Mouse (Mus musculus): Measurements from ENCODE around the gene Mybphl. TPM values are rescaled to one million over a fixed set of nuclear protein-coding genes. Genes with fewer than 3 reads are reported as not detected.
A peak's percentile ranks its signal among the peaks of the same experiment; 100 is the strongest.

Mybphl gene
- polyA plus RNA-seq, 1 experiment from 2014 or later = 9.3 TPM

DNA sequence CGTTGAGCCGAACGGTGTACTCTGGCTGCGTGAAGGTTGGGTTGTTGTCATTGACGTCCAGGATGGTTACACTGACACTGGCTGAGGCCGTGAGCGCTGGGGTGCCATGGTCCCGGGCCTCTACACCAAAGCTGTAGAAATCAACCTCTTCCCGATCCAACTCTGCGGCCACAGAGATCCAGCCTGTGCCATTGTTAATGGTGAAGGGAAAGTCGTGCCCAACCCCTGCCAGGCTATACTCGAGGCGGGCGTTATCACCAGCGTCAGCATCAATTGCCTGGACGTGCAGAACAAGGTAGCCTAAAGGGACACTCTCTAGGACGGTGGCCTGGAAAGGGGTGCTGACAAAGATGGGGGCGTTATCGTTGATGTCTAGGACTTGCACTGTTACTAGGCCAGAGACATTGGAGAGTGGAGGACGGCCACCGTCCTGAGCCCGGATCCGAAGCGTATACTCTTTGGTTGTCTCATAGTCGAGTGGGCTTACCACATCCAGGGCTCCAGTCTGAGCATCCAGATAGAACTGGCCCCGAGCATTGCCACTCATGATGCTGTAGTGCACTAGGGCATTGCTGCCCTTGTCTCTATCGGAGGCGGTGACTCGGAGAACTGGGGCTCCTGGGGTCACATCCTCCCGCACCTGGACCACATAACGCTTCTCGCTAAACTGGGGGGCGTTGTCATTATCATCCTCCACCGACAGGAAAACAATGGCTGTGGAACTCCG, 49.1 kb downstream of the Mybphl start:
- Histone ChIP-seq H3K27ac (no peak overlapping the region), H3K36me3 (peaks cover 23% of the 10 kb centered on the region), H3K4me1 (peaks cover 24% of the 10 kb centered on the region), H3K27me3 (peaks cover 12% of the 10 kb centered on the region), H3K4me3 (no peak overlapping the region), H3K9ac (no peak overlapping the region), H3K9me3 (no peaks in the 10 kb centered on the region), H3K4me2 (no peak overlapping the region)
- no peak for ATAC-seq (ENCODE audit: borderline replicate concordance, extremely low read depth, low FRiP score, low TSS enrichment)
- WGBS = 96% methylated on average over 35 of the region's 35 CpGs

DNA sequence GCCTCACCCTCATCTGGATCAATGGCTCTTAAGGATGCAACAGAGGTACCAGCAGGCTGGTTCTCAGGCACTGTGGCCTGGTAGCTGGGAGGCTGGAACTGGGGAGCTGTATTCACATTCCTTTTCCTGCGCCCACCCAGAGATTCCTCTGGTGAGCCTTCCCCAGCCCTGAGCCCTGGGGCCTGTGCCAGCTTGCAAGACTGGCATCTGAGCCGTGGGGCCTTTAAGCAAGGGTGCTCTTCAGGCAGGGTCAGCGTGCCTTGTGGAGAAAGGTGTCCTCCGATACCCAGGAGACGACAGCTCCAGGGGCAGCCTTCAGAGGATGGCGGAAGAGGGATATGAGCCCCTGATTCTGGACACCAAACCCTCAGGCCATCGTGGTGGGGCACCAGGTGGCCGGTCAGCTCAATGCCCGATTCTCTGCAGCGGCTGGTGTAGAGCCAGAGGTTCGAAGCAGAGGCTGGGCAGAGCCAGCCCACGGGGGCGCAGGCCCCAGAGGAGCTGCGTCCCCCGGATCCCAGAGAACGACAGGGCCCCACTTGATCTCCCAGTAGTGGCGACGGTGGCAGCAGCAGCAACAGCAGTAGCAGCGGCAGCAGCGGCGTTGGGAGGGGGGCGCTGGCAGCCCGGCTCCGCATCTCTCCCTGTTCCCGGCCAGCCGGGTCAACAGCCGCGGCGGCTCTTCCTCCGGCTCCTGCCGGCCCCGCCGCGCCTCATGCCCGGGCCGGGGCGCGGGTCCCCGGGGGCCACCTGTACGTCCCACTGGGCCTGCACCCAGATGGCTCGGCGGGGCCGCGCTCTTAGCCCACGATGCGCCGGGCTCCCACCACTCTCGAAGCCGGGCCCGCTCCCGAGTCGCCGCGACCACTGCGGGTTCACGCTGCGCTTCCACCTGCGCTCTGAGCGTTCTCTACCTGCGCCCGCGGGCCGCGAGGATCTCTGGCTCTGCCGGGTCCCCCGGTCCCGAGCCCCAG, 50.4 kb downstream of the Mybphl start, which contains the start of gene Celsr2:
Gene Celsr2 (minus strand): TSS at position 696 of the 974 bp plus-strand sequence.
- ATAC-seq (ENCODE audit: borderline replicate concordance, extremely low read depth, low FRiP score, low TSS enrichment) = peak; percentile 21; the same call in 1 of the 2 replicates
- no peaks in the 10 kb centered on the region for H3K9me3 ChIP-seq
- H3K27me3 ChIP-seq = peaks cover 12% of the 10 kb centered on the region
- H3K4me3 ChIP-seq = peak within 1 kb of the TSS; percentile 69
- peaks cover 23% of the 10 kb centered on the region for H3K36me3 ChIP-seq
- H3K9ac ChIP-seq = peak within 1 kb of the TSS; percentile 56
- H3K27ac ChIP-seq = peak within 1 kb of the TSS; percentile 60
- WGBS = 5% methylated on average over 61 of the region's 67 CpGs
- peak within 1 kb of the TSS; percentile 98 for H3K4me2 ChIP-seq
- H3K4me1 ChIP-seq = peaks cover 24% of the 10 kb centered on the region

DNA sequence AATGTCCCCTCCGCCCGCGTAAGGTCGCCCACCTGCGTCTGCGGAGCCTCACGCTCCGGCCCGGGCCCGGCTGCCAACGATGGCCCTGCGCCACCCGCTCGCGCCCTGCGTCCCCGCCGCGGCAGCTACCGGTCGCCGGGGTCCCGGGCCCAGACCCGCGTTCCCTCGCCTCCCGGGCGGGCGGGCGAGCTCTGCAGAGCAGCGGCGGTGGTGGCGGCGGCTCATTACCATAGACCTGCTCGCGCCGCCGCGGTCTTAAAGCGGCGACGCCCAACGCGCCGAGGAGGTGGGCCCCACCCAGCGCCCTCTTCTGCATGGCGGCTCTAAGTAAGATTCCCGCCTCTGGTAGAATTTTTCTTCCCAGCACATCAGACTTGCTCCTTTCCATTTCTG, 51.1 kb downstream of the Mybphl start:
- peak; percentile 78; the same call in 1 of the 2 replicates for ATAC-seq (ENCODE audit: borderline replicate concordance, extremely low read depth, low FRiP score, low TSS enrichment)
- Histone ChIP-seq H3K36me3 (peaks cover 23% of the 10 kb centered on the region), H3K9me3 (no peaks in the 10 kb centered on the region), H3K27ac (peak overlapping the region; percentile 60), H3K4me3 (peak overlapping the region; percentile 69), H3K9ac (peak overlapping the region; percentile 56), H3K4me2 (peak overlapping the region; percentile 98), H3K4me1 (peaks cover 20% of the 10 kb centered on the region), H3K27me3 (peaks cover 12% of the 10 kb centered on the region)
- under 1% methylated on average over 48 of the region's 48 CpGs for WGBS

DNA sequence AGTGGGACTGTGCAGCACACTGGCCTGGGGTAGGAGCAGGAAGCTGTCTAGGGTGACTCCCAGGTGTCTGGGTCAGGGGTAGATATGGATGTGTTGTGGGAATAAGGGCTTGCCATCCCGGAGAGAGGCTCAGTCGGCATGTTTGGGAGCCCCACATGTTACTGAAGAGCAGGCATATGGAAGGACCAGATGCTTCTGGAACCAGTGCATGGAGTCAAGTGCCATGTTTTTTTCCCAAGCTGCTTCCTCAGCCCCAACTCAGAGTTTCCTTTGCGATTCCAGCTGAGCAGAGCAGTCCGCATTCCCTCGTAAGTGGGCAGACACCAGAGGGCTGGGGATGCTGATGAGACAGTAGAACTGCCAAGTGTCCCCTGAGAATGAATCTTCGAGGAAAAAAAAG, 58.3 kb downstream of the Mybphl start:
- H3K27ac ChIP-seq = no peak overlapping the region
- WGBS = 27% methylated on average over 6 of the region's 6 CpGs
- H3K4me2 ChIP-seq = no peak overlapping the region
- peaks cover 31% of the 10 kb centered on the region for H3K36me3 ChIP-seq
- H3K27me3 ChIP-seq = no peaks in the 10 kb centered on the region; the same call in 1 of the 2 replicates
- no peak overlapping the region for H3K4me3 ChIP-seq
- no peak for ATAC-seq (ENCODE audit: borderline replicate concordance, extremely low read depth, low FRiP score, low TSS enrichment)
- H3K9me3 ChIP-seq = no peaks in the 10 kb centered on the region
- H3K9ac ChIP-seq = no peak overlapping the region
- peaks cover 12% of the 10 kb centered on the region for H3K4me1 ChIP-seq

DNA sequence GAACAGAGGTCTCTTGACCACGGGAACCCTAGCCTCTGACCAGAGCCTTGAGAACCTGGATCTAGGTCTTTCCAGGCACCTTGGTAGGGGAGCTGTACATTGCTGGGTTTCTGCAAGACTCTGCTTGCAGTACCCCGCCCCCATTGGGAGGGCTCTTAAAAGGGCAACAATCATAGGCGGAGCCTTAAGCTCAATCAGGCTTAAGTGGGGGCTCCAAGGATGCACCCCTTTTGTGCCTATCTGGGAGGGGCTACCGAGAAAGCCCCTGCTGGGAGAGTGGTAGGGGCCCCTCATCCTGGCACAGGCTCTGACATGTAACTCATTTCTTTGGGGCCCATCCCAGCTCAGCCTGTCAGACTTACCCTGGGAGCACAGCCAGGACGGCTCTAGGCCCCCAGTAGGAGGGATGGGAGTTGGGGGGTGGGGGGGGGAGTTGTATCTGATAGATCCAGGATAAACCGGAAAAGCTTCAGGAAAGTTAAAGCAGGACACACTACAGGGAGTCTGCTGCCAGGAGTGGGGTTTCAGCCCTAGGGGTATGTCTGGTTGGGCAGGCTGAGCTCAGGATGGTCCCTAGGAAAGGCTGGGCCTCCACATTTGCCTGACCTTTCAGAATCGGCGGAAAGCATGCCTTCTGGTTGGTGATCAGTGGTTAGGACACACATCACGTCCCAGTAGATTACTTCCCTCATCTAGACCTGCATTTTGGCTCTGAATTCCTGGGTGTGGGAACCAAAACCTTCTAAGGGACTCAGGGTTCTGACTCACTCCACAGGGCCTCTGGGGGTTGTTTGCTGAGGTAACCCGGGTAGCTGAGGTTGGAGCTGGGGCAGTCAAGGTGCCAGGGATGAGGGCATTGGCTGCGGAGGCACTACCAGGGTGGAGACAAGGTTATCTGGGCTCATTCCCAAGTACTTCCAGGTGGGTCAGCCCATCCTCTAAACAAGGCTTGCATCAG, 59.4 kb downstream of the Mybphl start:
- H3K4me2 ChIP-seq = peak overlapping the region; percentile 37
- H3K9ac ChIP-seq = no peak overlapping the region
- peak; percentile 75 for ATAC-seq (ENCODE audit: borderline replicate concordance, extremely low read depth, low FRiP score, low TSS enrichment)
- no peaks in the 10 kb centered on the region for H3K27me3 ChIP-seq
- WGBS = 20% methylated on average over 11 of the region's 11 CpGs
- peaks cover 42% of the 10 kb centered on the region for H3K36me3 ChIP-seq
- H3K4me3 ChIP-seq = no peak overlapping the region
- peaks cover 12% of the 10 kb centered on the region for H3K4me1 ChIP-seq
- no peak overlapping the region for H3K27ac ChIP-seq
- no peaks in the 10 kb centered on the region for H3K9me3 ChIP-seq

DNA sequence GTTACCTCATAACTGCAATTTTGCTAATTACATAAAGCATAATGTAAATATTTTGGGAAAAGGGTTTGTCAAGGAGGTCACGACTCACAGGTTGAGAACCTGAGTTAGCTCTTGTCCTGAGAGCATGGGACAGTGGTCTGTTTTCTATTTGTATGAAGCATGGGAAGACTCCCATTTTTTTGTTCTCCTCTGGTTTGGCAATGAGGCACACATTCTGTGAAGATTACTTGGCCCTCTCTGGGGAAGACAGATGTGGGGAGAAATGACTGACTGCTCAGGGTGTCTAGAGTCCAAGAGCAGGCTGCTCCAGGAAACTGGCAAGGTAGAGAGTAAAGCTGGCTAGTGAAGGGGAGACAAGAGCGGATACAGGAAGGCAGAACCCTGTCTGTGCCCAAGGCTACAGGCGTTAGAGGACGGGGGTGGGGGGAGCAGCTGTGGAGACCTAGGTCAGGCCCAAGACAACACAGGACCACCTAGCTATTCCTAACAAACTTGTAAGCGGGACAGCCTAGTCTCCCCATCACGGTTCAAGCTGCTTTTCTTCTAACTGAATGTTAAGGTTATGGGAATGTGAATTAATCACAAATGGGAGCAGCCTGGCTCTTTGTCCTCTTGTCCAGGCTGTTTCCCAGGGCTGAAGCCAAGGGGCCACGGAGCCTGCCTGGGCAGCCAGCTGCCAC, 60.4 kb downstream of the Mybphl start:
- Histone ChIP-seq H3K9me3 (no peaks in the 10 kb centered on the region), H3K4me3 (no peak overlapping the region), H3K27ac (no peak overlapping the region), H3K9ac (no peak overlapping the region), H3K27me3 (no peaks in the 10 kb centered on the region), H3K36me3 (peaks cover 51% of the 10 kb centered on the region), H3K4me2 (no peak overlapping the region), H3K4me1 (peaks cover 12% of the 10 kb centered on the region)
- no peak for ATAC-seq (ENCODE audit: borderline replicate concordance, extremely low read depth, low FRiP score, low TSS enrichment)
- 67% methylated on average over 7 of the region's 7 CpGs for WGBS

DNA sequence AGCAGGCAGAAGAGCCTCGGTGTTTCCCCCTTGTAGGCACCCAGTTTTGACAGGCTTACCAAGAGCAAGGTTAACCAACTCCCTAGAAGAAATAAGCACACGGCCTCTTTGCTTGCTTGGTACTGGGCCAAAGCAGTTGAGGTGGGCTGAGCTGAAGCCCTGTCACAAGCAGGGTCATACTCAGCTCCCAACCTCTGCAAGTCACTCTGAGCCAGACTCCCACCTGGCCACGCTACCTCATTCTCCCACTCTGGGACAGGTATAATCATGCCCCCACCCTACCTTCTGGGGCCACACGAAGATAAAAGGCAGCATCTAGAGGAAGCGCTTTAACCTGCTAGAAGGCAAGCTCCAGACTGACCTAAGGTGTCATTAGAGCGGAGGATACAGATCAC, 60.9 kb downstream of the Mybphl start:
- Histone ChIP-seq H3K9me3 (no peaks in the 10 kb centered on the region), H3K9ac (no peak overlapping the region), H3K27me3 (no peaks in the 10 kb centered on the region), H3K4me1 (peaks cover 12% of the 10 kb centered on the region), H3K27ac (no peak overlapping the region), H3K36me3 (peaks cover 54% of the 10 kb centered on the region), H3K4me3 (no peak overlapping the region), H3K4me2 (no peak overlapping the region)
- no peak for ATAC-seq (ENCODE audit: borderline replicate concordance, extremely low read depth, low FRiP score, low TSS enrichment)
- 81% methylated on average over 6 of the region's 6 CpGs for WGBS

Other genes starting within 250 kb of the Mybphl start
- 162 and 165 TPM in 2 replicates for gene Gnai3, start 218.8 kb upstream of the Mybphl start, polyA plus RNA-seq (2015; fragmentation: Nextera tagmentation; extraction: Ambion mirVana)
- gene Gpr61, start 210.0 kb upstream of the Mybphl start, polyA plus RNA-seq (2015; fragmentation: Nextera tagmentation; extraction: Ambion mirVana) = 0.07 TPM in 1 of 2 replicates, not detected in the other
- gene Amigo1, start 178.6 kb upstream of the Mybphl start, polyA plus RNA-seq (2015; fragmentation: Nextera tagmentation; extraction: Ambion mirVana) = 2.0 and 3.0 TPM in 2 replicates
- gene Cyb561d1, start 163.7 kb upstream of the Mybphl start, polyA plus RNA-seq (2015; fragmentation: Nextera tagmentation; extraction: Ambion mirVana) = 2.6 and 3.4 TPM in 2 replicates
- 14.5 TPM in 2 replicates for gene Atxn7l2, start 154.0 kb upstream of the Mybphl start, polyA plus RNA-seq (2015; fragmentation: Nextera tagmentation; extraction: Ambion mirVana)
- gene Sypl2, start 138.3 kb upstream of the Mybphl start, polyA plus RNA-seq (2015; fragmentation: Nextera tagmentation; extraction: Ambion mirVana) = 0.42 and 0.54 TPM in 2 replicates
- 289 and 312 TPM in 2 replicates for gene Psma5, start 108.0 kb upstream of the Mybphl start, polyA plus RNA-seq (2015; fragmentation: Nextera tagmentation; extraction: Ambion mirVana)
- gene Sort1, start 80.8 kb upstream of the Mybphl start, polyA plus RNA-seq (2015; fragmentation: Nextera tagmentation; extraction: Ambion mirVana) = 24.8 and 28.0 TPM in 2 replicates
- gene Psrc1, start 18.9 kb downstream of the Mybphl start, polyA plus RNA-seq (2015; fragmentation: Nextera tagmentation; extraction: Ambion mirVana) = 79.8 and 81.5 TPM in 2 replicates
- gene Celsr2, start 50.6 kb downstream of the Mybphl start, polyA plus RNA-seq (2015; fragmentation: Nextera tagmentation; extraction: Ambion mirVana) = 7.5 and 8.5 TPM in 2 replicates
- 115 and 116 TPM in 2 replicates for gene Sars, start 80.3 kb downstream of the Mybphl start, polyA plus RNA-seq (2015; fragmentation: Nextera tagmentation; extraction: Ambion mirVana)
- gene 1700013F07Rik, start 169.2 kb downstream of the Mybphl start, polyA plus RNA-seq (2015; fragmentation: Nextera tagmentation; extraction: Ambion mirVana) = 0.99 and 1.1 TPM in 2 replicates
- 16.4 and 16.6 TPM in 2 replicates for gene 5330417C22Rik, start 171.6 kb downstream of the Mybphl start, polyA plus RNA-seq (2015; fragmentation: Nextera tagmentation; extraction: Ambion mirVana)
- gene Tmem167b, start 197.6 kb downstream of the Mybphl start, polyA plus RNA-seq (2015; fragmentation: Nextera tagmentation; extraction: Ambion mirVana) = 43.1 and 43.3 TPM in 2 replicates
- 40.3 and 44.6 TPM in 2 replicates for gene Taf13, start 206.8 kb downstream of the Mybphl start, polyA plus RNA-seq (2015; fragmentation: Nextera tagmentation; extraction: Ambion mirVana)
- 10.4 and 10.8 TPM in 2 replicates for gene Wdr47, start 226.4 kb downstream of the Mybphl start, polyA plus RNA-seq (2015; fragmentation: Nextera tagmentation; extraction: Ambion mirVana)

Data from lung, embryonic 15.5 days (tissue).